Mouse (Mus musculus): ENCODE results near the gene Brms1l.

GRCm38 (mm10) chr12:55847851-55848250 lies 11.7 kb downstream of the Brms1l start:
- TF ChIP-seq CTCF (IDR thresholded peaks at IDR 0.05; ENCODE audit: insufficient read depth, low read depth, low read length) (no peak), POLR2A (IDR thresholded peaks at IDR 0.05; ENCODE audit: insufficient read depth, low read depth, low read length) (no peak)
